Mouse (Mus musculus): ENCODE results near the gene Large2.
A peak's percentile ranks its signal among the peaks of the same experiment; 100 is the strongest.

Large2 gene

GRCm38 (mm10) chr2:92390206-92390930 is 15.7 kb upstream of the Large2 start:
- DNase-seq (ENCODE audit: low read depth, low spot score), result no peak

DNA sequence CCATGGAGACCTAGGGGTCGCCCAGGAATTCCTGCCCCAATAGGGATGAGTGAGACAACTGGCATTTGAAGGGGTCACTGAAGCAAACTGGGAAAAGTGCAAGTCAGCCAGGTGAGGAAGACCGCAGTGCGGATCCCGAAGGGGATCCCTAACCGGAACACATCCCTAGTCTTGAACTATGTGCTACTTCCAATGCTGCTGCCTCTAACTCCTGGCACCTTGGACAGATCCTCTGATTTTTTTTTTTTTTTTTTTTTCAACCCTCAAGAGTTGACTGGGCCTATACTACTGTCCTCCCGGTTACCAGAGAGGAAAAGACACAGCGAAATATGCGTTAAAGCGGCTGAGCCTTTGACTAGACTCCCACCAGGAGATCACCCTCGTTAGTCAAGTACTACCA is 15.0 kb upstream of the Large2 start:
- no peak for DNase-seq (ENCODE audit: low read depth, low spot score)

GRCm38 (mm10) chr2:92388891-92389641 is 14.4 kb upstream of the Large2 start:
- DNase-seq (ENCODE audit: low read depth, low spot score), result peak; percentile 85

- no peak for DNase-seq (ENCODE audit: low read depth, low spot score)
Measured at GRCm38 (mm10) chr2:92388081-92388517, 13.4 kb upstream of the Large2 start.

DNA sequence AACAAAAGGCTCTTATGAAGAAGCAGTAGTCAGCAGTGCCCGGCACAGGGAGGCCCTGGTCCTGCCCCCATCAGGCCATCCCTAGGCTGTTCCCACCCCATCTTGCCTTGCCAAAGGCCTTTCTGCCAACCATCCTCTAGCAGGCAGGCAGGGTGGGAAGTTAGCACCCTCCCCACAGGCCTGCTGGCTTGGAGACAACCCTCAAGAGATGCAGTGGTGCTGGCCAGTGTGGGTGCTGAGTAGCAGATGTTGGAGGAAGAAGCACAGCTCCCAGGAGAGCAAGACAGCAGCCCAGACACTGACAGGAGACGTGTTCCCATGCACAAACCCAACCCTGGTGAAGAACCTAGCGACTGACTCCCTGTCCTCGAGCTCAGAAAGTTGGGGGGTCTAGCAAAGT is 13.0 kb upstream of the Large2 start:
- DNase-seq (ENCODE audit: low read depth, low spot score), result no peak

DNA sequence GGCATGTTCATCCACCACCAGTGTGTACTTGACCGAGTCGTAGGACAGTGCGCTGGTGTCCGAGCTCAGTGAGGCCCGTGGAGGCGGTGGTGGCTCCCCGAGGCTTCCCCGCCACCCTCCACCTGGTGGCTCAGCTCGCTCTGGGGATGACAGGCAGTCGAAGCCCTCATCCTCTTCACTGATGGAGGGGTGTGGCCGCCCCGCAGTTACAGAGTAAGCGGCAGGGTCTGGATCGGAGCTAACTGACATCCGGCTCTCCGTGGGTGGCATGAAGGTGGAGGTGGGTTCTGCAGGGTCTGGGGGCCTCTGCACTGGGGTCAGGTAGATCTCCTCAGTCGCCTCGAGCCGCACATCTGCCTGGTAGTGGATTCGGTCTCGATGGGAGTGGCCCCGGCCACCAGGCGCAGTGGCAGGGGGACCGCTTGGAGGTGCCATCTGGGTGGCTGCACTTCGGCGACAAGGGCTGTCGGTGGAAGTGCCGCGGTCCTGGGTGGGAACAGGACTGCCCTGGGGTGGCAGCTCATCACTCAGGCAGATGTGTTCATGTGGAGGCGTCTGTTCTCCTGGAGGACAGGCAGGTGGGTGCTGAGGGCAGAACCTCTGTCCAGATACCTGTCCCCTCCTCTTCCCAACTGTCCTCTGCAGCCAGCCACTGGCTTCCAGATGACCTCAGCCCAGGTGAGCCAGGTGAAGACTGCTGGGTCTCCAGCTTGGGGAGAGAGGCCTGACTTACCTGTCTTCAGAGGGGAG is 12.3 kb upstream of the Large2 start:
- DNase-seq (ENCODE audit: low read depth, low spot score), result no peak

DNA sequence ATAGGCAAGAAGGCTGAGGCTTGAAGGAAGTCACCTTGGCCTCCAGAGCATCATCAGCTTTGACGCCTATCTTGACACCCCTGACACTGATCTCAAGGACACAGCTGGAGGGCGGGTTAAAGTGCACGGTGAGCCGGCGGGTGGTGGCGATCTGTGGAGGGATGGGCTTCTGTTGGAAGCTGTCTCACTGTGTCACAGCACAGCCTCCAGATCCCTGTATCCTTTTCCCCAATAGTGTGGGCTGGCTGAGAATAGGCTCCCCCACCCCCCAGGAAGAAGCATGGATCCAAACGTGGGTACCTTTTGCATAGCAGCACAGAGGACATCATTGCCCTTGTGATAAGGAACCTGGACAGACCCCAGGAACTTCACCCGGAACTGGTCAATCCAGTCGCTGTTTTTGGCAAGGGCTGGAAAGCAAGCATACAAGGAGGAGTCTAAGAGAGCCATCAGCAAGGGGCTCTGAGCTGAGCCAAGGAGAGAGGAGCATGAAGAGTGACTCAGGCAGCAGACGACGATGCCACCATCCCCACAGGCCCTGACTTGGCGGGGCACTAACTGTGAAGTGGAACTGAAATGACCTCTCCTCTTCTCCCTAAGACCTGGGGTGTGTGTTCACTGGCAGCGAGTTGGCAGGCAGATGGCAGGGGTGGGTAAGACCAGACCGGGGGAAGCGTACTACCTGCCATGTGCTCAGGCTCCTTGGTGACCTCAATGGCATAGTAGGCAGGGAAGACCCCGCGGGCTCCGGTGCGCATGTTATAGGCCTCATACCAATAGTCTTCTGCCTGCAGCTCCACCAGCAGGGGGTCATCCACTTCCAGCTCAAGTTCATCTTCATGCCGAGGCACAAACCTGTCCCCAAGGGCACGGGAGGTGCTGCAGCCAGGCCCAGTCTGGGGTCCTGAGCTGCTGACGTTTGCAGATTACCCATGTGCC is 10.7 kb upstream of the Large2 start:
- DNase-seq (ENCODE audit: low read depth, low spot score), result no peak

DNA sequence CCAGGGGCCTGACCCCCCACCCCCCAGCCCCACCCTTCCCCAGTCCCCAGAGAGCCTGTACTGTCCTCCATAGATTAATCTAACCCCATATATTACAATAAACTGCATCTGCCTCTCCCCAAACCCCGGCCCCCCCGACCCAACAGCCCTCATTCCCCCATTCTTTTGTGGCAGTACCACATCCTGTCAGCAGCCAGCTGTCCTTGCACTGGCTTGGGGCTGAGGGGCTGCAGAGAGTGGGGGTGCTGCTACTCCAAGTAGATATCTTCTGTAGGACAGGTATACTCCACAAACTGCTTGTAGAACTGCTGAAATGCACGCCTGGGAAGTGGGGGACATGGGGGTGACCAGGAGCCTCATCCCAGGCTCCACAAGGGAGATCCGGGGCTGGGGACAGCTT is 9.4 kb upstream of the Large2 start:
- no peak for DNase-seq (ENCODE audit: low read depth, low spot score)

GRCm38 (mm10) chr2:92382759-92383158 is 8.1 kb upstream of the Large2 start:
- DNase-seq (ENCODE audit: low read depth, low spot score), result no peak

GRCm38 (mm10) chr2:92381901-92382588 is 7.4 kb upstream of the Large2 start, which contains the start of gene 1700029I15Rik:
TSS of gene 1700029I15Rik (plus strand) at chr2:92382538.
- no peak for DNase-seq (ENCODE audit: low read depth, low spot score)

DNA sequence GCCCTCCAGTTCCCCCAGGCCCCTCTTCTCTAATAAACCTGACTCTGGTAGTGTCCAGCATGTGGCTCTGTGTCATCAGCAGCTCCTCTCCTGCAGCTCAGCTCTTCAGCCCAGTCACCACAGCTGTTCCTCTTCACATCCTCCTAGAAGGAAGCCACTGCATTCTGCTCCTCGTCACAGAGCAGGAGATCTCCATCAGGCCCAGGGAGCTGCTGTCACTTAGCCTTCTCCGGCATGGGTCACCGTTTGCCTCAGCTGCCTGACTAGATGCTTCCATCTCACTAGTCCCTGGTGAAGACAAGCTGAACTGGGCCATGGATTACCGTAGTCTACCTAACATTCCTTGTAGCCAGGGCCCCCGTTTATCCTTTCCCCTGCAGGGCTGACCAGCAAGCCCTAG is 6.5 kb upstream of the Large2 start:
- DNase-seq (ENCODE audit: low read depth, low spot score), result no peak

DNA sequence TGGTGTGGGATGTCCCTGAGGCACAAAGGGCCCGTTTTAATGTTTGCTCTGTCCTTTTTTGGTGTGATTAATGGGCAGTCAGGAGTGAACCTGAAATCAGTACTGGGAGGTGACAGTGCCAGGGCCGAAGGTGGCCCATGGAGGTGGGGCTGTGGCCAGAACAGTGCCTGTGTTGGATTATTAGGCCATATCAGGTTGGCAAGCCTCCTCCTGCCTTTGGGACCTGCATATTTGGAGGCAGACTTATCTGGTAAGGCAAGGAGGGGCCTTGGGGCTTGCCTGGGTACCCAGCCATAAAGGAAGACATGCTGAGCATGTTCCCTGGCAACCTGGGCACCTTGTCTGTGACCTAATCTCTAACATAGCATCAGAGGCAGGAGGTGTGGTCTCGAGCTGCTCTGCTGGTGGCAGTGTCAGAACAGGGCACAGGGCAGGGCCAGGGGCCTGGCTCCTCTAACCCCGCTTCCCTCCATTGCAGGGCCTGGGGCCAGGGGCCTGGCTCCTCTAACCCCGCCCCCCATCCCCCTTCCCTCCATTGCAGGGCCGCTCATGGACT is 5.9 kb upstream of the Large2 start:
- no peak for DNase-seq (ENCODE audit: low read depth, low spot score)

DNA sequence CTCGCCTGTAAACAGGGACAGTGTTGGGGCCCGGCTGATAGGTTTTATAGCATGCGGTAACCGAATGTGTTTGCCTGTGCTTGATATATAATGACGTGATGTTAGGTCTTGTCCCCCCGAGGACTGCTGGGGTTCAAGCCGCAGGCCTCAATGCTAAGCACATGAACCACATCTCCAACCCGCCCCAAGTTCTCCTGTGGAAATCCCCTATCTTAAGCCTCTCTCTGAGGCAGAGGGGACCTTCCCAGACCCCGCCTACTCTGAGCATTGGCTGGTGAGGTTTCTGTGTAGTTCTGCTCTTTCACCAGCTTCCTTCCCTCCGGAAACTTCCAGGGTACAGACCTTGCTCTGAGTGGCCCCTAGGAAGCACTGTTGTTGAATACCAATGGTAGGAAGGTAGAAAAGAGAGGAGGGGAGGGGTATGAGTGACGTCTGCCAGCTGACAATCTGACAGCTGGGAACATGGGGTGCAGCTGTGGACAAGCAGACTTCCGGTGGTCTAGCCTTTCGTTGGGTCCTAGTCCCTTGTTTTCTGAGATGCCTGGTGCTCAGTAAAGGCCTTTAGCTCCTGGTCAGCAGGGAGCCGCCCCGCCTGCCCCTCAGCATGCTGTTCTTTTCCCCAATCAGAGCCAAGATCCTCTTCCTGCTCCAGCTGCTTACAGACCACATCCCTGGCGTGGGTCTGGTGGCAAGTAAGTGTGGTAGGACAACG is 5.3 kb upstream of the Large2 start:
- no peak for DNase-seq (ENCODE audit: low read depth, low spot score)

DNA sequence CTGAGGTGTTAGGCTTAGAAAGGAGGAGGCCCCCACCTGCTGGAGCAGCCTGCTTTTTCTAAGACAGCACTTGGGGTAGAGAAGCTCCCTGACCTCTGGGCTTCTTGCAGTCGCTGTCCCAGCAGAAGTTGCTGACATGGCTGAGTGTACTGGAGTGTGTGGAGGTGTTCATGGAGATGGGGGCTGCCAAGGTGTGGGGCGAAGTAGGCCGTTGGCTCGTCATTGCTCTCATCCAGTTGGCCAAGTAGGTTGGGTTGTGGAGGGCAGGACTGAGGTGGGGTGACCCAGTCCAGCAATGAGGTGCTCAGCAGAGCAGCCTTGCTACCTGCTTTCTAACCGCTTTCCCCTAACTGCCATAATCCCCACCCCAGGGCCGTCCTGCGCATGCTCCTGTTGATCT is 2.7 kb upstream of the Large2 start:
- DNase-seq (ENCODE audit: low read depth, low spot score), result no peak

GRCm38 (mm10) chr2:92376300-92376699 is 1.6 kb upstream of the Large2 start:
- DNase-seq (ENCODE audit: low read depth, low spot score), result no peak

- no peak for DNase-seq (ENCODE audit: low read depth, low spot score)
Measured at GRCm38 (mm10) chr2:92375788-92376187, 1.1 kb upstream of the Large2 start.

DNA sequence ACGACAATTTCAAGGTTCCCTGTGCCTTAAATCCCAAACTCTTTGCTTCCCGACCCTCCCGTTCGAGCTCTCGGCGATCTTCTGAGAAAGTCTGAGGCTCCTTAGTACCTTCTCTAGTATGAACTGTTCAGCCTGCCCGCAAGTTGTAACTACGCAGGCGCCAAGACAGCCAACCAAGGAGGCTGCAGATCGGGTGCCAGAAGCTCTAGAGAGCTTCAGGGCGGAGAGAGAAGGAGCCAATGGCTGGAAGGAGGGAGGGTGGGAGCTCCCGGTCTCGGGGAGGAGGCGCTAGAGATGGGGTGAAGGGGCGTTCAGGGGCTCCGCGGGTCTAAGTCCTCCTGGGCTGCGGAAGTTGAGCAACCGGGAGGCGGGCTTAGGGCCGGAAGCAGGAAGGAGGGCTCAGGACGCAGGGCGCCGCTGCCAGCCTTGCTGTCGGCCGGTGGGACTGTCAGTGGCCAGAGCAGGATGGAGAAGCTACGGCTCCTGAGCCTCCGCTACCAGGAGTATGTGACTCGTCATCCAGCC is 492 bp upstream of the Large2 start:
- DNase-seq (ENCODE audit: low read depth, low spot score), result peak; percentile 95

GRCm38 (mm10) chr2:92373437-92373813 is 1.2 kb downstream of the Large2 start:
- no peak for DNase-seq (ENCODE audit: low read depth, low spot score)

DNA sequence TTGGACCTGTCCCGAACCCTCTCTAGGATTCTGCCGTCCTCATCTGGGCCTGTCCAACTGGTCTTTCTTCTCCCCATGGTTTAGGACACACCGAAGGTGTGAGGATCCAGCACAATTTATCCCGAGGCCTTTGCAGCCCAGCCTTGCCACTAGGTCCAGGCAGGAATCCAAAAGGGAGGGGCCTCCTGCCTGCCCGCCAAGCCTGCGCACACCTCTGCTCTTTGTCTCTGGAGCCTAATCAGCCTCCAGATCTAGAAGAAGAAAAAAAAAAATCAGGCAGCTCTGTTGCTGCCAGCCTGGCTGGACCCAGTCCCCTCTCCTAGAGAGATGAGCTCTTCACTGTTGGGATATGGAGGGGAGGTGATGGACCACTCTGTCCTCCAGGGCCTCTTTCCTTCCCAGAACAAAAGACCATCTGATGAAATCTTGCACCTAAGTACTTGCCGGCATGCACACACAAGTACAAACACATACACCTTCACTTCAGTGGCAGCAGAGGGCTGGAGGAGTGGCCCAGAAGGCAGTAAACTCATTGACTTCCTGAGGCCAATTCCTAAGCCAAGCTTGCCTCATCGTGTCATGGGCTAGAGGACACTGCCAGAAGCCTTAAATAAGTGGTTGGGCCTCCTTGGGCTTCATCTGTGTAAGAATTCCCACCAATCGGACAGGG is 1.8 kb downstream of the Large2 start:
- no peak for DNase-seq (ENCODE audit: low read depth, low spot score)
